Mouse (Mus musculus): ENCODE measurements around the gene Ttll11.

Ttll11 gene

DNA sequence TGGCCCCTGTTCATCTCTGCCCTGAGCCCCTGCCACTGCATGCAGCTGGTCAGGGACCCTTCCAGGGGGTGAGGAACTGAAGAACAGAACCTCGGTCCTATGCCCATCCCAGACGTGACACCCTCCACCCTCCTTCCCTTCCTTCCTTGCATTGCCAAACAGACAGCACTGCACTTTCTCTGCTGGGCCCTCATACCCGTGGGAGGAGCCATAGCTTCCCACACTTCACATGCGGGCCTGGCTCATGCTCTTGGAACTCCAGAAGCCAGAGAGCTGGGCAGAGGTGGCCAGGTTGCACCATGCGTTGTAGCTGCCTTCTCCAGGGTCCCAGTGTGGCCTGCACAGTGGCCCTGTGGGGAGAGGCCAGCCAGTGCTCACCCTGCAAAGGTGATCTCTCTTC, 251.1 kb downstream of the Ttll11 start:
- no peak for DNase-seq (ENCODE audit: low spot score in 2 of 2)

DNA sequence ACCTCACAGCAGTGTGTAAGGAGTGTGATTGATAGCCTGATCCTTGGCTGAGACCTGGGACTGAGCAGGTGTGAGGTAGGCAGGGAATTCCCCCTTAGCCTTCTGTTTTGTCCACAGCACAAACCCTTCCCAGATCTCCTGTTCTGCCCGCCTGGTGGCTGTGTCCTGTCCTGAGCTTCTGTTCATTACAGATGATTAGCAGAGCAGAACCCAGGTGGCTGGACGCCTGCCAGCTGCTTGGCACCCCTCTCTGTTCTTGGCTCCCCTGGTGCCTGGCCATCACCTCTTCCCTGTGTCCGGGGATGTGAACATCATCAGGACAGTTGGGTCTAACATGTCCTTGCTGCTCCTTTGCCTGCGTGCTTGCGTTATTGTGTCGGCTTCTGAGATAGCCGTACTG, 256.0 kb downstream of the Ttll11 start:
- peak in 1 of 2 experiments; percentile 45 for DNase-seq (ENCODE audit: low spot score in 2 of 2)

GRCm38 (mm10) chr2:35723267-35723666, 256.4 kb downstream of the Ttll11 start:
- DNase-seq (ENCODE audit: low spot score in 2 of 2), result no peak

DNA sequence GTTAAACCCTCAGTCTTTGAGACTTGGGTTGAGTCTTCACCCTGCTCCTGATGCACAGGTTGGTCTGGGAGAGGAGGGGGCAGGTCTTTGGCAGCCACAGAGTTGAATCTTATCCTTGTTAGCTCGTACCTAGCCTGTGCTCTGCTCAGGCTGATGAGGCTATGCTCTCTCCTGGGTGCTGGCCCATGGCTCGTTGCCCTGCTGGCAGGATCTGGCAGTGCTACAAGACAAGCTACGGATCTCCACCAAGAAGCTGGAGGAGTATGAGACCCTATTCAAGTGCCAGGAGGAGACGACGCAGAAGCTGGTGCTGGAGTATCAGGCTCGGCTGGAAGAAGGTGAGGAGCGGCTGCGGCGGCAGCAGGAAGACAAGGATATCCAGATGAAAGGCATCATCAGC, 256.9 kb downstream of the Ttll11 start:
- DNase-seq (ENCODE audit: low spot score in 2 of 2), result no peak

GRCm38 (mm10) chr2:35720956-35721355, 258.8 kb downstream of the Ttll11 start:
- no peak for DNase-seq (ENCODE audit: low spot score in 2 of 2)

DNA sequence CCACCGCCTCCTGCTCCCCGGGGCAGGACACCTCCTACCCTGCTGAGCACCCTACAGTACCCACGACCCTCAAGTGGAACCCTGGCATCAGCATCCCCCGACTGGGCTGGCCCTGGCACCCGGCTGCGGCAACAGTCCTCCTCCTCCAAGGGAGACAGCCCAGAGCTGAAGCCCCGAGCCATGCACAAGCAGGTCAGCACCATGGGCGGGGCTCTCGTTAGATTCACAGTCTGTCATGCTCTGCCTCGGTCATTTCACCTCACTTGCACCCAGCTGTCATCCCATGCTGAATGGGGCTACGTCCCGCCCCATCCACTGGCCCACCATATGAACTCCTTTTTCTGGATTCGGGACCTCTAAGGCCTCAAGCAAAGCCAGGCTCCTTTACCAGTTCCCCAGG, 259.2 kb downstream of the Ttll11 start:
- no peak for DNase-seq (ENCODE audit: low spot score in 2 of 2)

DNA sequence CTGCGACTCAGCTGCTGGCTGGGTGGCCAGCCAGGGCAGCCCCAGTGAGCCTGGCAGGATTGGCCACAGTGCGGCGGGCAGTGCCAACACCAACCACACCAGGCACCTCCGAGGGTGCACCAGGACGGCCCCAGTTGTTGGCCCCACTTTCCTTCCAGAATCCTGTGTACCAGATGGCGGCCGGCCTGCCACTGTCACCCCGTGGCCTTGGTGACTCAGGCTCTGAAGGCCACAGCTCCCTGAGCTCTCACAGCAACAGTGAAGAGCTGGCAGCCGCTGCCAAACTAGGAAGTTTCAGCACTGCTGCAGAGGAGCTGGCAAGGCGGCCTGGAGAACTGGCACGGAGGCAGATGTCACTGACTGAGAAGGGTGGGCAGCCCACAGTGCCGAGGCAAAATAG, 259.6 kb downstream of the Ttll11 start:
- peak; percentile 68 to 69 for DNase-seq (ENCODE audit: low spot score in 2 of 2)

DNA sequence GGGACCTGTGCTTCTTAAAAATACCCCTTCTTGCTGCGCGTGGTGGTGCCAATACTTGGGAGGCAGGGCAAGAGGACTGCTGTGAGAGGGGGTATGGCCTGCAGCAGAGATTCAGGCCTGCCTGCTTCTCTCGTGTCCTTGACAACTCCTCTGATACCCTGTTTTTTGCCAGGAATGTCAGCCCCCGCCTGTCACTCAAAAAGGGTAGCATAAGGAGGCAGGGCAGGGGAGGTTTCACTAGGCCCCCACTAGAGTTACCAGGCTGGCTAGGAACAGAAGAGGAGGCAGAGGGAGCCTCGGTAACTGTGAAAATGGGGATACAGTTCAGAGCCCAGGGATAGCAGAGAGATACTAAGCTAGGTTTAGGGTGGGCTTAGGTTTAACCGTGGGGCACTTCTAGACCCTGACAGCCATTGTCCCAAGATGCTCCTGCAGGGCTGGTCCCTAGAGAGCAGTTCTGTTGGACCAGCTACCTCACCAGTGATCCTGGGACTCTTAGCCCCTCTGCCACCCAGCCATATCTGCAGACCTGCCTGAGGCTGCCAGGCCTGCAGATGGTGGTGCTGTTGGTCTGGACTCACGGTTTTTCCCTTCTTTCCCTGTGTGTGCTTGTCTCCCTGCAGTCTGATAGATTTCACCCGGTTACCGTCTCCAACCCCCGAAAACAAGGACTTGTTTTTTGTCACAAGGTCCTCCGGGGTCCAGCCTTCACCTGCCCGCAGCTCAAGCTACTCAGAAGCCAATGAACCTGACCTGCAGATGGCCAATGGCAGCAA, 260.3 kb downstream of the Ttll11 start:
- no peak for DNase-seq (ENCODE audit: low spot score in 2 of 2)

DNA sequence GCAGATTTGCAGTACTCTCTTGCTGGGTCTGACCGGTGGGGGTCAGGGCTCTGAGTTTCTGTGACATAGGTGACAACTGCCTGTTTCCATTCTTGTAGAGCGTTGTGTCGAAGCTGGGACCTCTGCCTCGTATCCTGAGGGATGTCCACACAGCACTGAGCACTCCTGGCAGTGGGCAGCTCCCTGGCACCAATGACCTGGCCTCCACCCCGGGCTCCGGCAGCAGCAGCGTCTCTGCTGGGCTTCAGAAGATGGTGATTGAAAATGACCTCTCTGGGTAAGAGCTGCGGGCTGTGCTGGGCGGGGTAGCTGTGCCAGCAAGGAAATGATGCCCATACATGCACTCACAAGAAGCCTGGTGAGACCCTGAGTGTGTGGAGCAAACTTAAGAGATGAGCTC, 261.1 kb downstream of the Ttll11 start:
- no peak for DNase-seq (ENCODE audit: low spot score in 2 of 2)

DNA sequence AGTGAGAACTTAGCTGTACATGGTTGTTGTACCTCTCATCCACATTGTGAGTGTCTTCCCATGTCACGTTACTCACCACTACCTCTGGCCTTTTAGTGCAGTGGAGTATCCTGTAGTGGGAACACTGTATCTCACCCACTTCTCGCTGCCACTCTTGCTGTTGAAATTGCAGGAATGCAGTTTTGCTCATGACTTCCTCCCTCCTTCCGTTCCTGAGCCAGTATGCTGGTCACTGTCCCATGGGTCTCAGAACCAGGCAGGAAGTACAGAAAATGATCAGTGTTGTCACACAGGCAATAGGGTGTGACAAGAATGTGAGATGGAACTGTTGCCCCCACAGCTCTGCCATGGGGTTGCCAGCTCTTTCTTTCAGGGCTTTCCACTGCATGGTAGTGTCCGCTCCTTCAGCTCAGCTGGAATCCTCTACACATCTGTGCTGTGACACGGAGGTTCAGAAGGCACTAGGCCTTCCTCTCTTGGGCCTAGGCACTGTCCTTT, 261.7 kb downstream of the Ttll11 start:
- DNase-seq (ENCODE audit: low spot score in 2 of 2), result no peak

DNA sequence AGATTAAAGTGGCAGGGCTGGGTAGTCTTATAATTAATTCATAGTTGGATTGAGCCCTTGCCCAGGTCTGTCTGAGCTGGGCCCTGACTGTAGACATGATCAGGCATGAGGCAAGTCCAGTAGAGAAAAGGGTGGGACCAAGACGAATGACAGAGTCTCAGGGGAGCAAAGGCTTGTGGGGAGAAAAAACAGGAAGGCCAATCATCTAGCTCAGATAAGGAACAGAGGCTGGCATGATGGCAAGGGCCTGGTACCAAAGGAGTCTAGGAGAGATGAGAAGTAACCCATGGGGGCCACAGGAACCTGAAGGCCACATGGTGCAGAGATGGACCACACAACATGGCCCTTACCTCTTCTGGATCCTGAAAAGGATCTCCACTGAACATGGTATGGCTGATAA, 263.5 kb downstream of the Ttll11 start:
- no peak for DNase-seq (ENCODE audit: low spot score in 2 of 2)

- no peak for DNase-seq (ENCODE audit: low spot score in 2 of 2)
These were observed 264.2 kb downstream of the Ttll11 start for GRCm38 (mm10) chr2:35715485-35715884.

DNA sequence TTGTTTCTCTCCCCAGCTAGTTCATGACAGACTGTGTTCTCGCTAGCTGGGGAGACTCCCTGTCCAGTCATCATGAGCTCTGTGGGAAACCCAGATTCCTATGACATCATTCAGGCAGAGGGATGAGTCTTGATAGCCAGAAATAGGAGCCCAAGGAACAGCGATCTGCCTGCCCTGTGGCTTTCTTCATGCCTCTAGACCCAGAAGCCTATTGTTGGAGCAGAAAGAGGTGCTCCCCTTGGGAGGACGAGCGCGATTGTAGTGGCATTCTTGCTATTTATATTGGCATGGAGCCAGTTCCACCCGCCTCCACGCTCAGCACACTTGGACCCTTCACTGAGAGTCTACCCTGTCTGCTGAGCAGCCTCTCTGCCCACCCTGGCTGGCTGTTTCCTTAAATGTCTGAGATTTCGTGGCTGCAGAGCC, 265.0 kb downstream of the Ttll11 start:
- DNase-seq (ENCODE audit: low spot score in 2 of 2), result no peak

GRCm38 (mm10) chr2:35713460-35713859, 266.3 kb downstream of the Ttll11 start:
- DNase-seq (ENCODE audit: low spot score in 2 of 2), result no peak

- no peak for DNase-seq (ENCODE audit: low spot score in 2 of 2)
These were observed 267.1 kb downstream of the Ttll11 start for GRCm38 (mm10) chr2:35712611-35713010.

DNA sequence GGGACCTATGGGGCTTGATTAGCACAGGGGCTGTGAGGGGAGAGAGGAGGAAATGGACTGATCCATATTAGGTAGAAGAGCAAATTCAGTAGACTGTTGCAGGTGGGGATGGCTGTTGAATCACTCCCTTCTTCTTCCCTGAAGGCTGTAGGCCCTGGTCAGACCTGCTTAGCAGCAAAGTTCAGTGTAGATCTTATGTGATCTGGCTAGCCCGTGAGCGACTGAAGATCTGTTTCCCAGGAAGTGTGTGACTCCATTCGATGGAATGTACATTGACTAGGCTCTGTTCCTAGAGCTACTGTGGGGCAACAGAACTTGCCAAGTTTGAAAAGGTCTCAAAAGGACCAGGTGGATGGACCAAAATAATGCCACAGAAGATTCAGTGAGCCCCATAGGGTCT, 276.5 kb downstream of the Ttll11 start:
- DNase-seq (ENCODE audit: low spot score in 2 of 2), result no peak

DNA sequence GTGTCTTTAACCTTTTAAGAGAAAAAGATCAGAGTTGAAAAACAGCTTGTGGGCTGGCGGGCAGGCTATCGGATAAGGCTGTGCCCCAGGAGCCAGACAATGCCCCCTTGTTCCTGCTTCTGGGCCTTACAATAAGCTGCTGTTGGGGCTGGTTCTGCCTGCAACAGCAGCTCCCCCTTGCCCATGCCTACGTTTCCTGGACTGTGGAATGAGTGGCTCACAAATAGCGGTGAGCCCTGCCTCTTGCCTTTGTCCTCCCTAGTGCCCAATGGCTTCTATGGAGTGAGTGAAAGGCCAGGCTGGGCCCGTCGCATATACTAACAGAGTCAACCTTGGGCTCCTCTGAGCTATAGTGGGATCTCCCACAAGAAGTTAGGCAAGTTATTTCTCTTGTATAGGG, 277.1 kb downstream of the Ttll11 start:
- no peak for DNase-seq (ENCODE audit: low spot score in 2 of 2)

DNA sequence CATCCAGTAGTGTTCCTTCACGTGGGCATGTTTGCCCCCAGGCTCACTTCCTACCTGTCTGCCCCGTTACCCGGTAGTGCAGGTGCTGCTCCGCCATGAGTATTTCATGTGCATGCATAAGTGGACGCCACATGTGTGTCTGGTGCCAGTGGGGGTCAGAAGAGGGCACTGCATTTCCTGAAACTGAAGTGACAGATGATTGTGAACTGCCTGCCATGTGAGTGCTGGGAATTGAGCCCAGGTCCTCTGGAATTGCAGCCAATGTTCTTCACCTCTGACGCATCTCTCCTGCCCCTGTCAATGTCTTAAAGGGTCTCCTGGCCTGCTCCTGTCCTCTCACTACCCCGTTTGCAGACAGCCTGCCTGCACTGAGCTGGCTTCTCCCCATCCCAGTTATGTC, 277.7 kb downstream of the Ttll11 start:
- DNase-seq (ENCODE audit: low spot score in 2 of 2), result no peak
